Mouse (Mus musculus): ENCODE data around the gene Fbf1. TPM values are rescaled to one million over a fixed set of nuclear protein-coding genes. Genes with fewer than 3 reads are reported as not detected.
A peak's percentile ranks its signal among the peaks of the same experiment; 100 is the strongest.

Fbf1 gene
- polyA plus RNA-seq, 1 experiment from 2014 or later: 61.8 TPM

GRCm38 (mm10) chr11:116109441-116110081 lies 58.4 kb downstream of the Fbf1 start:
- peak; percentile 54 for DNase-seq (ENCODE audit: low spot score)
- H3K27me3 ChIP-seq (replicated peaks; ENCODE audit: low read depth, poor library complexity, severe bottlenecking): peaks cover 83% of the 10 kb centered on the region
- WGBS: 2% methylated on average over 70 of the region's 70 CpGs
- peak overlapping the region; percentile 72 for H3K27ac ChIP-seq (replicated peaks)
- peak overlapping the region; percentile 55 for H3K4me3 ChIP-seq
- no peaks in the 10 kb centered on the region for H3K36me3 ChIP-seq (replicated peaks)
- H3K4me1 ChIP-seq: peaks cover 58% of the 10 kb centered on the region
- H3K9me3 ChIP-seq: no peaks in the 10 kb centered on the region

GRCm38 (mm10) chr11:116108464-116109137 lies 59.4 kb downstream of the Fbf1 start:
- H3K27me3 ChIP-seq (replicated peaks; ENCODE audit: low read depth, poor library complexity, severe bottlenecking): peaks cover 83% of the 10 kb centered on the region
- H3K27ac ChIP-seq (replicated peaks): no peak overlapping the region
- 5% methylated on average over 23 of the region's 23 CpGs for WGBS
- H3K9me3 ChIP-seq: no peaks in the 10 kb centered on the region
- DNase-seq (ENCODE audit: low spot score): no peak
- peak overlapping the region; percentile 55 for H3K4me3 ChIP-seq
- peaks cover 68% of the 10 kb centered on the region for H3K4me1 ChIP-seq
- no peaks in the 10 kb centered on the region for H3K36me3 ChIP-seq (replicated peaks)

GRCm38 (mm10) chr11:116107777-116108285 lies 60.1 kb downstream of the Fbf1 start:
- H3K9me3 ChIP-seq: no peaks in the 10 kb centered on the region
- H3K27me3 ChIP-seq (replicated peaks; ENCODE audit: low read depth, poor library complexity, severe bottlenecking): peaks cover 79% of the 10 kb centered on the region
- H3K4me1 ChIP-seq: peaks cover 75% of the 10 kb centered on the region
- WGBS: 7% methylated on average over 19 of the region's 19 CpGs
- no peaks in the 10 kb centered on the region for H3K36me3 ChIP-seq (replicated peaks)
- H3K4me3 ChIP-seq: peak overlapping the region; percentile 44
- peak overlapping the region; percentile 54; the same call in 1 of the 2 replicates for H3K27ac ChIP-seq (replicated peaks)
- DNase-seq (ENCODE audit: low spot score): no peak

- peaks cover 79% of the 10 kb centered on the region for H3K4me1 ChIP-seq
- peak overlapping the region; percentile 44 for H3K4me3 ChIP-seq
- no peaks in the 10 kb centered on the region for H3K9me3 ChIP-seq
- 18% methylated on average over 14 of the region's 14 CpGs for WGBS
- DNase-seq (ENCODE audit: low spot score): no peak
- H3K36me3 ChIP-seq (replicated peaks): no peaks in the 10 kb centered on the region
- peaks cover 73% of the 10 kb centered on the region for H3K27me3 ChIP-seq (replicated peaks; ENCODE audit: low read depth, poor library complexity, severe bottlenecking)
- H3K27ac ChIP-seq (replicated peaks): peak overlapping the region; percentile 54
Measured at GRCm38 (mm10) chr11:116106963-116107776, 60.8 kb downstream of the Fbf1 start.

- Histone ChIP-seq H3K4me3 (peak overlapping the region; percentile 44), H3K9me3 (no peaks in the 10 kb centered on the region), H3K27me3 (replicated peaks; ENCODE audit: low read depth, poor library complexity, severe bottlenecking) (peaks cover 65% of the 10 kb centered on the region), H3K27ac (replicated peaks) (peak overlapping the region; percentile 51), H3K36me3 (replicated peaks) (no peaks in the 10 kb centered on the region), H3K4me1 (peaks cover 87% of the 10 kb centered on the region)
- peak; percentile 61 for DNase-seq (ENCODE audit: low spot score)
- 24% methylated on average over 32 of the region's 32 CpGs for whole genome bisulfite sequencing
Measured at GRCm38 (mm10) chr11:116106154-116106962, 61.6 kb downstream of the Fbf1 start.

GRCm38 (mm10) chr11:116105065-116105464 lies 62.9 kb downstream of the Fbf1 start:
- peaks cover 94% of the 10 kb centered on the region for H3K4me1 ChIP-seq
- H3K27me3 ChIP-seq (replicated peaks; ENCODE audit: low read depth, poor library complexity, severe bottlenecking): peaks cover 52% of the 10 kb centered on the region
- H3K27ac ChIP-seq (replicated peaks): no peak overlapping the region
- no peaks in the 10 kb centered on the region for H3K36me3 ChIP-seq (replicated peaks)
- DNase-seq (ENCODE audit: low spot score): no peak
- no peaks in the 10 kb centered on the region for H3K9me3 ChIP-seq
- 85% methylated on average over 2 of the region's 2 CpGs for WGBS
- no peak overlapping the region for H3K4me3 ChIP-seq

- WGBS: 37% methylated on average over 14 of the region's 14 CpGs
- Histone ChIP-seq H3K9me3 (no peaks in the 10 kb centered on the region), H3K4me1 (peaks cover 88% of the 10 kb centered on the region), H3K27ac (replicated peaks) (peak overlapping the region; percentile 82), H3K36me3 (replicated peaks) (no peaks in the 10 kb centered on the region), H3K27me3 (replicated peaks; ENCODE audit: low read depth, poor library complexity, severe bottlenecking) (peaks cover 43% of the 10 kb centered on the region), H3K4me3 (peak overlapping the region; percentile 21)
- DNase-seq (ENCODE audit: low spot score): peak; percentile 76
Measured at GRCm38 (mm10) chr11:116104006-116104646, 63.8 kb downstream of the Fbf1 start.

- H3K27ac ChIP-seq (replicated peaks): peak overlapping the region; percentile 82
- peaks cover 37% of the 10 kb centered on the region for H3K27me3 ChIP-seq (replicated peaks; ENCODE audit: low read depth, poor library complexity, severe bottlenecking)
- peak overlapping the region; percentile 21 for H3K4me3 ChIP-seq
- no peak for DNase-seq (ENCODE audit: low spot score)
- 73% methylated on average over 12 of the region's 12 CpGs for WGBS
- no peaks in the 10 kb centered on the region for H3K36me3 ChIP-seq (replicated peaks)
- no peaks in the 10 kb centered on the region for H3K9me3 ChIP-seq
- peaks cover 85% of the 10 kb centered on the region for H3K4me1 ChIP-seq
Measured at GRCm38 (mm10) chr11:116103572-116103971, 64.4 kb downstream of the Fbf1 start.

GRCm38 (mm10) chr11:116102472-116102871 lies 65.5 kb downstream of the Fbf1 start:
- WGBS: 60% methylated on average over 3 of the region's 4 CpGs
- Histone ChIP-seq H3K27me3 (replicated peaks; ENCODE audit: low read depth, poor library complexity, severe bottlenecking) (peaks cover 26% of the 10 kb centered on the region), H3K36me3 (replicated peaks) (no peaks in the 10 kb centered on the region), H3K4me1 (peaks cover 74% of the 10 kb centered on the region), H3K9me3 (no peaks in the 10 kb centered on the region), H3K27ac (replicated peaks) (peak overlapping the region; percentile 84), H3K4me3 (peak overlapping the region; percentile 25; the same call in 1 of the 2 replicates)
- DNase-seq (ENCODE audit: low spot score): no peak

GRCm38 (mm10) chr11:116101931-116102381 lies 66.0 kb downstream of the Fbf1 start:
- peak overlapping the region; percentile 25; the same call in 1 of the 2 replicates for H3K4me3 ChIP-seq
- peaks cover 69% of the 10 kb centered on the region for H3K4me1 ChIP-seq
- 24% methylated on average over 11 of the region's 11 CpGs for WGBS
- H3K9me3 ChIP-seq: no peaks in the 10 kb centered on the region
- H3K36me3 ChIP-seq (replicated peaks): no peaks in the 10 kb centered on the region
- peaks cover 21% of the 10 kb centered on the region for H3K27me3 ChIP-seq (replicated peaks; ENCODE audit: low read depth, poor library complexity, severe bottlenecking)
- peak; percentile 53 for DNase-seq (ENCODE audit: low spot score)
- peak overlapping the region; percentile 84 for H3K27ac ChIP-seq (replicated peaks)

- H3K9me3 ChIP-seq: peaks cover 4% of the 10 kb centered on the region; the same call in 1 of the 2 replicates
- no peak for DNase-seq (ENCODE audit: low spot score)
- peaks cover 58% of the 10 kb centered on the region for H3K4me1 ChIP-seq
- H3K27me3 ChIP-seq (replicated peaks; ENCODE audit: low read depth, poor library complexity, severe bottlenecking): peaks cover 10% of the 10 kb centered on the region
- no peak overlapping the region for H3K4me3 ChIP-seq
- no peaks in the 10 kb centered on the region for H3K36me3 ChIP-seq (replicated peaks)
- WGBS: 87% methylated on average over 7 of the region's 7 CpGs
- 0 out of 2 replicates have a peak overlapping the region, but pooled peaks have one; percentile 11 for H3K27ac ChIP-seq (replicated peaks)
Measured at GRCm38 (mm10) chr11:116100839-116101238, 67.1 kb downstream of the Fbf1 start.

All from embryonic facial prominence, embryonic 10.5 days (tissue).